Mouse (Mus musculus) hematopoietic stem cell, adult 5-6 weeks (primary cell): ENCODE measurements around the gene Dio3. TPM values are rescaled to one million over a fixed set of nuclear protein-coding genes. Genes with fewer than 3 reads are reported as not detected.

Experiments
- ATAC-seq, 2 experiments: fragments of 125-278 bp in 1 of 2; replicated peaks in 1 of 2; 2 replicates each; pipeline ENCODE4 v1.8.0; 2016 to 2017; ENCODE audit warnings: inconsistent platforms in 2 of 2, mild to moderate bottlenecking in 2 of 2, moderate number of reproducible peaks in 2 of 2, low read depth in 1 of 2, moderate TSS enrichment in 1 of 2; ENCODE audit not compliant: low FRiP score in 2 of 2, poor library complexity in 2 of 2, severe bottlenecking in 2 of 2, insufficient read depth in 1 of 2, low TSS enrichment in 1 of 2
- total RNA-seq: library from RNA; stranded (forward); fragments of 172-1452, 232-1000 nt; gene quantifications from 2 replicates; pipeline ENCODE4 v1.2.3, GENCODE M21; 2017

Gene Dio3
- total RNA-seq, 1 experiment from 2014 or later, result not detected

DNA sequence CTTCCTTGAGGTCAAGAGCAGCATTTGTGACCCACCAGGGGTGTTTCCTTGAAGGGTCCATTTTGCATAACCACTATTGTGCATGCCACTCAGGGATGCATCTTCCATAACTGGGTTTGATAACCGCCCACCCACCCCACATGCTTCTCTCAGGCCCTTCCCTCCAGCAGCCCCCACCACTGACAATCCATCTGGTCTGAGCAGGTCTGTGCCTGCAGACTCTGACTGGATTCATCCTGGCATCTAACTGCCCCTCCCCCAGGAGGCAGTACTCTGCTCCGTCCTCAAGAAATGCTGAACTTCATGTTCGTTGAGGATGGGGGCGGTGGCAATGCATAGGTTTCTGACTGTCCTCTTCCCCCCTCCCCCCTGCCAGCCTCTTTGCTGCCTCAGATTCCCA, 4.9 kb downstream of the Dio3 start:
- ATAC-seq, result no peak

DNA sequence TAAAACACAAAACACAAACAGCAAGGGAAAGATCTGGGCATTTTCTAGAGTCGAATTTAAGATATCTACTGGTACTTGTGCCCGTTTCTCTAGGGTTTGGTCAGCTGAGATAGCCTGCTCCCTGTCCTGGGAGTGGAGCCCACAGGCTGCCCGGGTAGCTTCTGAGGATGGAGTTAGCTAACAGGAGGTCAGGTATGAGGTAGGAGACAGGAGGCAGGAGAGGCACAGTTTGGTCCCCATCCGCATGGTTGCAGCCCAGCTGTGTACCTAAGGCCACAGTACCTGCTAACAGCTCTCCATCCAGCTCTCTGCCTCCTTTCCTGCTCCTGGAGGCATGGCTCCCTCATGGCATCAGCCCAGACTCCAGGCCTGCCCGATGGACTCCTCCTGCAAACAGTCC, 13.9 kb downstream of the Dio3 start:
- ATAC-seq, result no peak

DNA sequence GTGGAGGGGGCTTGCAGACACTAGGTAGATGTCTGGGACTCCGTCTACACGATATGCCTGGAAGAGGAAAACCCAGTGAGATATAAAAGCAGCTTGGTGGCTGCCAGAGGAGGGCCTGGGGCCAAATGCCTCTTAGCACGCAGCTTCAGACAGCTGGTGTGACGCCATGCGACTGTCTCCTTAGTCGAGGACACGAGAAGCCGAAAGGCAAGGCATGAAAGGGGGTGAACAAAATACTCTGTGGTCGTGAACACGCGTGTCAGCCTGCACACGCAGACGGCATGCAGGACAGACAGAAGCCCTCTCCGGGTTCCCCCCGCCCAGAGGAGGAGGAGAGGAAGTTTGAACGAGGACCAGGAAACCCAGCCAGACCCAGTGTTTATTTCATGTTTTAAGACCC, 16.0 kb downstream of the Dio3 start:
- no peak for ATAC-seq

DNA sequence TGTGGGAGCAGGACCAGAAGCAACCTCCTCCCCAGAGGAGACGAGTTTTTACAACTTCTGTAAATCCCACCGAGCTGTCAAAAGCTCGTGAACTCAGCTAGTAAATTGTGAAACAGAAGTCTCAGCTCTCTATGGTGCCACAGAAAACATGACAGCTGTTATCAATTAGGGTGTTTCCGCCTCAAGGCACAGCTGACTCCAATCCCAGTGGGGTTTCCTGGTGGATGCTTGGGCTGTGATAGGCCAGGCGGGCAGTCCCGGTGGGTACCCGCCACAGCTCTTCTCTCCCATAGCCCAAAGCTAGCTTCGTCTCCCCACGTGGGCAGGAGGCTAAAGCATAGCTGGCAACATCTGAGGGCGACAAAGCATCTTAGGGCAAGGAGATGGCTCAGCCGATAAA, 19.8 kb downstream of the Dio3 start:
- ATAC-seq, result no peak

DNA sequence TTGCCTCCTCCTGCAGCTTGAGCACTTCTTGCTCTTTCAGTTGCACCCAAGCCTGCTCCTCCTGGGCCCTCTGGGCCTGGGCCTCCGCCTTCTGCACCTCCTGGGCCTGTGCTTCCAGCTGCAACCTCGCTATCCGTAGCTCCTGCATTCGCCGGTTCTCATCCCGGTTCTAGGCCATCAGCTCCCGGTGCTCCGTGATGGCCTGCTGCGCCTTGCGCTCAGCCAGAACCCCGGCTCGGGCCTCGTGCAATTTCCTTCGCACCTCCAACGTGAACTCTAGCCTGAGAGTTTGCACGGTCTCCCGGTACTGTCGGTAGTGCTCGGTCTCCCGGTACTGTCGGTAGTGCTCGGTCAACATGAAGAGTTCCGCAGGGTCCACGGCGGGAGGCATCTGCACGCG, 40.8 kb downstream of the Dio3 start:
- no peak for ATAC-seq

Other genes starting within 250 kb of the Dio3 start
- 222 and 248 TPM in 2 replicates for gene Ppp2r5c, start 168.1 kb downstream of the Dio3 start, total RNA-seq